Mouse (Mus musculus) stomach, embryonic 14.5 days (tissue): ENCODE data around the gene Mtf1. TPM values are rescaled to one million over a fixed set of nuclear protein-coding genes. Genes with fewer than 3 reads are reported as not detected.

ENCODE experiments used
- polyA plus RNA-seq: library from polyadenylated mRNA; unstranded; fragments of >200 nt; fragmentation: Nextera tagmentation; extraction: Ambion mirVana; gene quantifications from 2 replicates; pipeline ENCODE4 v1.2.1, GENCODE M21; 2014

Mtf1 gene
- polyA plus RNA-seq, 1 experiment from 2014 or later = 14.1 TPM

Other genes starting within 250 kb of the Mtf1 start
- gene 3100002H09Rik, start 191.3 kb upstream of the Mtf1 start, polyA plus RNA-seq = 0.29 TPM in 1 of 2 replicates, not detected in the other
- 0.10 and 0.42 TPM in 2 replicates for gene Pou3f1, start 145.3 kb upstream of the Mtf1 start, polyA plus RNA-seq
- gene Utp11, start 108.5 kb upstream of the Mtf1 start, polyA plus RNA-seq = 73.9 and 74.2 TPM in 2 replicates
- gene Fhl3, start 101.4 kb upstream of the Mtf1 start, polyA plus RNA-seq = 19.5 and 20.4 TPM in 2 replicates
- 145 and 150 TPM in 2 replicates for gene Sf3a3, start 87.3 kb upstream of the Mtf1 start, polyA plus RNA-seq
- 27.4 and 31.1 TPM in 2 replicates for gene Inpp5b, start 60.3 kb upstream of the Mtf1 start, polyA plus RNA-seq
- 31.6 and 39.6 TPM in 2 replicates for gene Yrdc, start 48.6 kb downstream of the Mtf1 start, polyA plus RNA-seq
- 60.1 and 69.1 TPM in 2 replicates for gene 1110065P20Rik, start 49.1 kb downstream of the Mtf1 start, polyA plus RNA-seq
- gene Maneal, start 60.1 kb downstream of the Mtf1 start, polyA plus RNA-seq = 1.6 and 1.7 TPM in 2 replicates
- gene Epha10, start 78.8 kb downstream of the Mtf1 start, polyA plus RNA-seq = 0.21 and 0.56 TPM in 2 replicates
- 5.0 and 6.0 TPM in 2 replicates for gene 9930104L06Rik, start 134.9 kb downstream of the Mtf1 start, polyA plus RNA-seq
- 121 and 125 TPM in 2 replicates for gene Cdca8, start 137.2 kb downstream of the Mtf1 start, polyA plus RNA-seq
- gene Rspo1, start 184.3 kb downstream of the Mtf1 start, polyA plus RNA-seq = 18.3 and 20.9 TPM in 2 replicates
- gene Gnl2, start 214.5 kb downstream of the Mtf1 start, polyA plus RNA-seq = 84.6 and 86.0 TPM in 2 replicates